Mouse (Mus musculus): Measurements from ENCODE around the gene Gadd45a. TPM values are rescaled to one million over a fixed set of nuclear protein-coding genes. Genes with fewer than 3 reads are reported as not detected.
A peak's percentile ranks its signal among the peaks of the same experiment; 100 is the strongest.

Gene Gadd45a
- polyA plus RNA-seq, 2 experiments from 2014 or later = 4.1 to 5.6 TPM

GRCm38 (mm10) chr6:67016520-67017111 is 20.6 kb downstream of the Gadd45a start:
- no peak for ATAC-seq

- no peak for ATAC-seq
Observed at GRCm38 (mm10) chr6:67015739-67016519, 21.3 kb downstream of the Gadd45a start.

GRCm38 (mm10) chr6:67014679-67015075 is 22.6 kb downstream of the Gadd45a start:
- ATAC-seq = peak; percentile 14

GRCm38 (mm10) chr6:67013949-67014678 is 23.1 kb downstream of the Gadd45a start:
- ATAC-seq = no peak

GRCm38 (mm10) chr6:67013293-67013948 is 23.8 kb downstream of the Gadd45a start:
- ATAC-seq = no peak

GRCm38 (mm10) chr6:67011217-67011518 is 26.1 kb downstream of the Gadd45a start:
- ATAC-seq = no peak

GRCm38 (mm10) chr6:67010370-67011216 is 26.7 kb downstream of the Gadd45a start:
- no peak for ATAC-seq

GRCm38 (mm10) chr6:67009888-67010287 is 27.4 kb downstream of the Gadd45a start:
- ATAC-seq = no peak

GRCm38 (mm10) chr6:66999800-67000199 is 37.5 kb downstream of the Gadd45a start:
- no peak for ATAC-seq

GRCm38 (mm10) chr6:66998645-66999044 is 38.6 kb downstream of the Gadd45a start:
- no peak for ATAC-seq

- no peak for ATAC-seq
Observed at GRCm38 (mm10) chr6:66996257-66996656, 41.0 kb downstream of the Gadd45a start.

GRCm38 (mm10) chr6:66995825-66996224 is 41.4 kb downstream of the Gadd45a start:
- no peak for ATAC-seq

GRCm38 (mm10) chr6:66994981-66995380 is 42.3 kb downstream of the Gadd45a start:
- no peak for ATAC-seq

- ATAC-seq = no peak
Observed at GRCm38 (mm10) chr6:66992786-66993185, 44.5 kb downstream of the Gadd45a start.

GRCm38 (mm10) chr6:66992232-66992631 is 45.0 kb downstream of the Gadd45a start:
- no peak for ATAC-seq

- ATAC-seq = no peak
Observed at GRCm38 (mm10) chr6:66989518-66989917, 47.7 kb downstream of the Gadd45a start.

- no peak for ATAC-seq
Observed at GRCm38 (mm10) chr6:66989037-66989436, 48.2 kb downstream of the Gadd45a start.

- no peak for ATAC-seq
Observed at GRCm38 (mm10) chr6:66988363-66988762, 48.9 kb downstream of the Gadd45a start.

GRCm38 (mm10) chr6:66987643-66988042 is 49.6 kb downstream of the Gadd45a start:
- ATAC-seq = no peak

- ATAC-seq = no peak
Observed at GRCm38 (mm10) chr6:66986063-66986462, 51.2 kb downstream of the Gadd45a start.

GRCm38 (mm10) chr6:66985500-66985899 is 51.8 kb downstream of the Gadd45a start:
- ATAC-seq = no peak

All from activated CD4-positive, CD25-positive, alpha-beta regulatory T cell, adult 4 months (primary cell).